Mouse (Mus musculus): ENCODE data around the gene Hp1bp3. TPM values are rescaled to one million over a fixed set of nuclear protein-coding genes. Genes with fewer than 3 reads are reported as not detected.
A peak's percentile ranks its signal among the peaks of the same experiment; 100 is the strongest.

The Hp1bp3 gene
- polyA plus RNA-seq, 1 experiment, result 156 TPM

DNA sequence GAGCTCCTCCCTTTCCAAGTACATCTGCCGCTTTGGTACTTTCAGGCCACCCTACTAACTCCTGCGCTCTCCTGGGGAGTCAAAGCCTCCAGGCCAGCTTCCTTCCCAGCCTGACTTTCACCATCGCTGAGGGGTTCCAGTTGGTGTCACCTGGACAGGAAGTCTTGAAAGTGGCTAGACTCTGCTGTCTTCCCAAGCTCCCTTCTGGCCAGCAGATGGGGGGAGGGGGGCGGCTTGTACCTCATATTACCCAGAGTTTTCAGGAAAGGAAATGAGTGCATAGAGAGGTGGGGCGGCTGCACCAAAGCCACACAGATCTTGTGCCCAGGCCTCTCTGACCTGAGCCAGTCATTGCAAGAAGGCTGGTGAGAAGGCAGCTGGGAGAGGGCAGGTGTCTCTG, 36.1 kb downstream of the Hp1bp3 start:
- H3K4me3 ChIP-seq (ENCODE audit: insufficient read depth, low read length), result peak overlapping the region; percentile 79
- H3K27ac ChIP-seq (ENCODE audit: insufficient read depth, low read length), result no peak overlapping the region
- peaks cover 6% of the 10 kb centered on the region; the same call in 1 of the 2 replicates for H3K4me1 ChIP-seq (ENCODE audit: control insufficient read depth, insufficient read depth, low read length)

DNA sequence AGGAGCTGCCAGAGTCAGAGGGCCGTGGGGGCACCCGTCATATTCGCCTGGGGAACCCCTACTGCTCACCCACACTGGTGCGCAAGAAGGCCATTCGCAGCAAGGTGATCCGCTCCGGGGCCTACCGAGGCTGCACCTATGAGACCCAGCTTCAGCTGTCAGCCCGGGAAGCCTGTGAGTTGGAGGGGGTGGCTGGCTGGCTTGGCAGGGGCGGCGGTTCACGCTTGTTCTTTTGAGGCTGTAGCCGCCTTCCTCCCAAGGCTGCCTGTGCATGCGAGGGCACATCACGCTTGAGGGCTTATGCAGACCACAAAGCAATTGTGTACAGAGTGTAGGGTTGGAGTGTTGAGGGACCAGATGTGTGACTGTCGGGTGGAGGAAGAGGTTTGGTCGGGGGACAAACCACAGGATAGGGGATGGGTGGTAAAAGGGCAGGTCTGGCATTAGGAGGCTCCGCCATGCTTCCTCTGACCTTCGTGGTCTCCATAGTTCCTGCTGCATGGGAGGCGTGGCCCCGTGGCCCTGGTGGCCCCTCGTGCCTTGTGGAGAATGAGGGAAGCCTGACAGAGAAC, 41.1 kb downstream of the Hp1bp3 start:
- 0 out of 2 replicates have a peak, but pooled peaks cover 3% of the 10 kb centered on the region for H3K4me1 ChIP-seq (ENCODE audit: control insufficient read depth, insufficient read depth, low read length)
- TF ChIP-seq CTCF (IDR thresholded peaks at IDR 0.05; ENCODE audit: extremely low read depth, insufficient read depth, low read length) (no peak), POLR2A (IDR thresholded peaks at IDR 0.05; ENCODE audit: extremely low read depth, insufficient read depth, low read length) (no peak)

More for the DNA sequence above, 36.1 kb downstream of the Hp1bp3 start:
- no peak for TF ChIP-seq POLR2A (IDR thresholded peaks at IDR 0.05; ENCODE audit: extremely low read depth, insufficient read depth, low read length)
- no peak for TF ChIP-seq CTCF (IDR thresholded peaks at IDR 0.05; ENCODE audit: extremely low read depth, insufficient read depth, low read length)

DNA sequence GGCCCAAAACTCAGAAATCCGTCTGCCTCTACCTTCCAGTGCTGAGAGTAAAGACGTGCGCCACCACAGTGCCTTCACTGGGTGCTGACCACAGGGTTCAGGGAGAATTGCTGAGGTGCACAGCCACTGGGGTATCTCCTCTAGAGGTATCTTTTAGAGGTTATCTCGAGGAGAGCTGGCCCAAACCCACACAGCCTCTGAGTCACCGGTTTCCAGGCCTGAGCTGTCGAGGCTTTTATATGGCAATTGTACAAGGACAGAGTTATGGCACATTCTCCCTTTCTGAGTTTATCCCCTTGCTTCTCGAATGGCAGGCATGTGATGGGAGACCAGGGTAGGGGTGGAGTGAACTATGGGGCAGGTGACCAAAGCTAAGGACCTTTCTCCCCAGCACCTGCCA, 42.6 kb downstream of the Hp1bp3 start:
- Histone ChIP-seq H3K4me1 (ENCODE audit: control insufficient read depth, insufficient read depth, low read length) (no peaks in the 10 kb centered on the region), H3K27ac (ENCODE audit: insufficient read depth, low read length) (no peak overlapping the region), H3K4me3 (ENCODE audit: insufficient read depth, low read length) (no peak overlapping the region)
- no peak for TF ChIP-seq CTCF (IDR thresholded peaks at IDR 0.05; ENCODE audit: extremely low read depth, insufficient read depth, low read length)
- no peak for TF ChIP-seq POLR2A (IDR thresholded peaks at IDR 0.05; ENCODE audit: extremely low read depth, insufficient read depth, low read length)

More for the DNA sequence above, 41.1 kb downstream of the Hp1bp3 start:
- Histone ChIP-seq H3K27ac (ENCODE audit: insufficient read depth, low read length) (no peak overlapping the region), H3K4me3 (ENCODE audit: insufficient read depth, low read length) (no peak overlapping the region)

DNA sequence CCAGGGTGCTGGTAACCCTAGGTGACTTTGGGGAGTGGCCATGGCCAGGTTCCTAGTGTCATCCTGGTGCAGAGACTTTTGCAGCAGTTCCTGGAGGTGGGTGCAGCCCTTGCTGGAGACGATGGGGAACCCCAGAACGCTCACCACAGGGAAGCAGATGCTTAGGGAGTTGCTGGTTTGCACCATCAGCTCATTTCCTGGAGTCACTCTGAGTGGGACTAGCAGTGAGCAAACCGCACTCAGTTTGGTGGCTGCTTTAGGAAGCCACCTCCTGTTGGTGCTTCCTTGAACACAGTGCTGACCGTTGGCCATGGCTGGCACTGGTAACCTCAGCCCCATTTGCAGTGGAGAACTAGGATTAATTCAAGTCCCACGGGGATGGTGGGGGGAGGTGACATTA, 43.4 kb downstream of the Hp1bp3 start:
- peaks cover 4% of the 10 kb centered on the region; the same call in 1 of the 2 replicates for H3K4me1 ChIP-seq (ENCODE audit: control insufficient read depth, insufficient read depth, low read length)
- TF ChIP-seq POLR2A (IDR thresholded peaks at IDR 0.05; ENCODE audit: extremely low read depth, insufficient read depth, low read length) (no peak), CTCF (IDR thresholded peaks at IDR 0.05; ENCODE audit: extremely low read depth, insufficient read depth, low read length) (no peak)
- H3K27ac ChIP-seq (ENCODE audit: insufficient read depth, low read length), result no peak overlapping the region
- no peak overlapping the region for H3K4me3 ChIP-seq (ENCODE audit: insufficient read depth, low read length)

DNA sequence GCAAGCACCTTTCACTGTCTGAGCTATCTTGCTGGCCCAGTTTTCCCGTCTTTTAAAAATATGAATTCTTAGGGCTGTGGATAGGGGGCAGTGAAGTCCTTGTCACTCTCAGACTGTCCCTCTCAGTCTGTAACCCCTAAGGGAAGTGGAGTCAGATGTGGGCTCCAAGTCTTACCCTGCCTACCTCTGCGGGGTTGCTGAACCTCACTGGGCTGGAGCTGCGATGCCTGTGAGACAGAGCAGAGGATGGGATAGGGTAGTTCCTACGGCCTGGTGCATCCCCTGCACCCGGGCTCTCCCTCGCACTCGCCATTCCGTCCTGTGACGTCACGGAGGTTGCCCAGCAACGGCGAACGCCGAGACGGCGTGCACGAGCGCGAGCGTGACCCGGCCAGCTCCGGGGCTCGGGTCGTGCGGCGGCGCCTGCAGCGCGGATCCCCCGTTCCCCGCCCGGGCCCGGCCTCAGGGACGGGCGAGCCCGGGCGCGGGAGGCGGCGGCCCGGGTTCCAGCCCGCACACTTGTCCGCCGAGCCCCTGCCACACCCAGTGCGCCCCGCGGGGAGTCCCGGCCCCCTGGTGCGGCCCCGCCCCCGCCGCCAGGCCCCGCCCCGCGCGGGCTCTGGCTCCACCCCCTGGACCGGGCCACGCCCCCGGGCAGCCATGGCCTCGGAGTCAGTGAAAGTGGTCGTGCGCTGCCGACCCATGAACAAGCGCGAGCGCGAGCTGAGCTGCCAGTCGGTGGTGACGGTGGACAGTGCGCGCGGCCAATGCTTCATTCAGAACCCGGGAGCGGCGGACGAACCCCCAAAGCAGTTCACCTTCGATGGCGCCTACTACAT, 46.0 kb downstream of the Hp1bp3 start:
- Histone ChIP-seq H3K4me3 (ENCODE audit: insufficient read depth, low read length) (peak overlapping the region; percentile 46), H3K4me1 (ENCODE audit: control insufficient read depth, insufficient read depth, low read length) (peaks cover 4% of the 10 kb centered on the region; the same call in 1 of the 2 replicates), H3K27ac (ENCODE audit: insufficient read depth, low read length) (peak overlapping the region; percentile 2; the same call in 1 of the 2 replicates)
- TF ChIP-seq POLR2A (IDR thresholded peaks at IDR 0.05; ENCODE audit: extremely low read depth, insufficient read depth, low read length) (peak; percentile 70; the same call in 1 of the 2 replicates), CTCF (IDR thresholded peaks at IDR 0.05; ENCODE audit: extremely low read depth, insufficient read depth, low read length) (peak; percentile 35)

DNA sequence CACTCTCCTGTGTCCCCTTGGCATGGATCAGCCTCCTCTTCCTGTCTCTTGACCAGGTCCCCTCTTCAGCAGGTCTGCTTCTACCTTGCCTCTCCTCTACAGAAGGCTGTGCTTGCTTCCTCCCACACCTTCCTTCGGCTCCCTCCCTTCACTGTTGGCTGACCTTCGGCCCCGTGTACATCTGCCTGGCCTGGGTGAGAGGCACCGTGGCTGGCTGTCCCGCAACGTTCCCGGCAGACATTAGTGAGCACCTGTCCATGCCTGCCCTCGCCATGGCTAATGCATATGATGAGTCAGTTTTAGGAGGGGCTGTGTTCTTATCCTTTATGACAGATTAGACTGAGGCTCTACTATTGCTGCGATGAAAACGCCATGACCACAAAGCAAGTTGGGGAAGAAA, 51.8 kb downstream of the Hp1bp3 start:
- TF ChIP-seq POLR2A (IDR thresholded peaks at IDR 0.05; ENCODE audit: extremely low read depth, insufficient read depth, low read length), result no peak
- no peak for TF ChIP-seq CTCF (IDR thresholded peaks at IDR 0.05; ENCODE audit: extremely low read depth, insufficient read depth, low read length)
- Histone ChIP-seq H3K4me3 (ENCODE audit: insufficient read depth, low read length) (no peak overlapping the region), H3K27ac (ENCODE audit: insufficient read depth, low read length) (no peak overlapping the region), H3K4me1 (ENCODE audit: control insufficient read depth, insufficient read depth, low read length) (peaks cover 5% of the 10 kb centered on the region)

DNA sequence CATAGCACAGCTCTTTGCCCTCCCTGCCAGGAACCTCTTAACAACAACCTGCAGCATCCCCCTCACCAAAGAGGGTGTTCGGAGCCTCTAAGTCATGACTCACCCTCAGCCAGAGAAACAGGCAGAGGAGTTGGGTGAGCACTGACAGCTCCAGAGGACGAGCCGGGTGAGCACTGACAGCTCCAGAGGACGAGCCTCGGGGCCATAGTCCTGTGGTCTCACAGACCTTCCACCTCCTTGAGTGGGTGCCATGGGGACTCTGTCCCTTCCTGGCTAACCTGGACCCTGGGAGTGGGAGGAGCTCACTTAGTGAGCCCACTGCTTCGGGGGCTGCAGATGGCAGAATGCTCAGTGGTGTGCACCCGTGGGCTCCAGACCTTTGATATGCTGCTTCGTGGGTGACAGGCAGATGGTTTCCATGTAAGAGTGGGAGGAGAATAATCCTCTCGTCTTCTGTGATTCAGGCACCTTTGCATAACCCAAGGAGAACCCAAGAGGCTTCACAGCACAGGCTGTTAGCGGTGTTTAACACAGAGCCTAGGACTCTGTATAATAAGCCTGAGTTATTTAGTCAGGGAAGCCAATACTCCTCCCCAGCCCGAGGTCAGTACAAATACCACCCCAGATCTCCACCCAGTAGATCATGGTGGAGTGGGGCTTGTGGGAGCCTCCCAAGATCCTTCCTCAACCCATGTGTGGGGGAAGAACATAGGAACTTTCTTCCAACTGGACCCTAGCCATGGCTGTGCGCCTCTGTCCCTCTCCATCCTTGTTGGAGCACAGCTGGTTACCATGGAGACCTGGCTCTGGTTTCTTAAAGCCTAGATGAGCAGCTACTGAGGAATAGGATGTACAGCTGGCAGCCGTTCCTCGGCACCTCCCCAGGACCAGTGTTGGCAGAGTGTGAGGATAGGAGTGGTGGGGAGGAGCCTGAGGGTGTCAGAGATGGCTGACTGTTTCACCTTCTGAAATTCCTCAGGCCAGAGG, 56.2 kb downstream of the Hp1bp3 start:
- no peak overlapping the region for H3K4me3 ChIP-seq (ENCODE audit: insufficient read depth, low read length)
- no peak for TF ChIP-seq POLR2A (IDR thresholded peaks at IDR 0.05; ENCODE audit: extremely low read depth, insufficient read depth, low read length)
- peaks cover 2% of the 10 kb centered on the region; the same call in 1 of the 2 replicates for H3K4me1 ChIP-seq (ENCODE audit: control insufficient read depth, insufficient read depth, low read length)
- H3K27ac ChIP-seq (ENCODE audit: insufficient read depth, low read length), result peak overlapping the region; percentile 84

DNA sequence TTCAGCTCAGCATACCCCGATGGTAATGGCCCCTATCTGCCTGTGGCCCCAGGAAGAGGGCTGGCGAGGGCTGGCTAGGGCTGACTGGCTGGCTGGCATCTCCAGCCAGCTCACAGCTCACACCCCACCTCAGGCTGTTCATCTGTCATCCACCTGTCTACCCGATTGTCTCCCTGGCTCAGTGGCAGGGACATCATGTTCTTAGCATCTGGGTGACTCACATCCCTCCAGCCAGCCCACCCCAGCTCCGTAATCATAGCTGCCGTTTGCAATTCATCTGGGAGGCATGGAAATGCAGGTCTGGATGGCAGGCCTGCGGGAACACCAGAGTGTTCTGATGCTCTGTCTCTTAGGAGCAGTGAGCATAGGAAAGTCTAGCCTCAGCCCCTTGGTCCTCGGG, 62.2 kb downstream of the Hp1bp3 start:
- H3K4me1 ChIP-seq (ENCODE audit: control insufficient read depth, insufficient read depth, low read length), result peaks cover 2% of the 10 kb centered on the region; the same call in 1 of the 2 replicates
- no peak for TF ChIP-seq POLR2A (IDR thresholded peaks at IDR 0.05; ENCODE audit: extremely low read depth, insufficient read depth, low read length)
- TF ChIP-seq CTCF (IDR thresholded peaks at IDR 0.05; ENCODE audit: extremely low read depth, insufficient read depth, low read length), result no peak
- H3K4me3 ChIP-seq (ENCODE audit: insufficient read depth, low read length), result no peak overlapping the region
- no peak overlapping the region for H3K27ac ChIP-seq (ENCODE audit: insufficient read depth, low read length)

DNA sequence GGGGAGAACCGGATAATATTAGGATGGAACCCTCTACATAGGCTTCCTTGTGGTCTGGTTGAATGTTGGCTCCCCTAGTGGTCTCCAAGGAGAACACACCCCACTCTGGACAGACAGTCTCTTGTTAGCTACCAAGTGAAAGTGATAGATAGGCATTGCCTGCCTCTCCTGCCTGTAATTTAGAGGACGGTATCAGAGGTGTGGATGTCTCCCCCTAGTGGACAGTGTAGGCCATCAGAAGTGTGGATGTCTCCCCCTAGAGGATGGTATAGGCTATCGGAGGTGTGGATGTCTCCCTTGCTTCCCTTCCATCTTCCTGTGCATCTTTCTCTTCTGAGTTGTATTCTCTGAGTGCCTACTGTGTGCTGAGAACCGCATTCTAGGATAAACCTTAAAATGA, 66.7 kb downstream of the Hp1bp3 start:
- TF ChIP-seq POLR2A (IDR thresholded peaks at IDR 0.05; ENCODE audit: extremely low read depth, insufficient read depth, low read length) (no peak), CTCF (IDR thresholded peaks at IDR 0.05; ENCODE audit: extremely low read depth, insufficient read depth, low read length) (peak; percentile 100)
- Histone ChIP-seq H3K4me1 (ENCODE audit: control insufficient read depth, insufficient read depth, low read length) (peaks cover 2% of the 10 kb centered on the region; the same call in 1 of the 2 replicates), H3K27ac (ENCODE audit: insufficient read depth, low read length) (no peak overlapping the region), H3K4me3 (ENCODE audit: insufficient read depth, low read length) (no peak overlapping the region)
